Mouse (Mus musculus): ENCODE measurements at regions not wholly inside any gene's neighbourhood (a gene's known extent, or its start where the extent isn't known, plus 50 kb on each side); places are given as distances from the start of the nearest gene placed in this dataset.

- DNase-seq (ENCODE audit: low spot score) = no peak
Observed at GRCm38 (mm10) chr16:27507212-27507611, 118.5 kb downstream of the Ccdc50 start.

- DNase-seq (ENCODE audit: low spot score) = peak; percentile 61
Observed at GRCm38 (mm10) chr16:27523527-27524121, 135.0 kb downstream of the Ccdc50 start.

- DNase-seq (ENCODE audit: low spot score) = no peak
Observed at GRCm38 (mm10) chr16:27526669-27527068, 138.0 kb downstream of the Ccdc50 start.

GRCm38 (mm10) chr16:27530634-27531033 lies 142.0 kb downstream of the Ccdc50 start:
- DNase-seq (ENCODE audit: low spot score) = no peak

All from MN1 (cell line).